Mouse (Mus musculus): ENCODE measurements at regions not wholly inside any gene's neighbourhood (a gene's known extent, or its start where the extent isn't known, plus 50 kb on each side); places are given as distances from the start of the nearest gene placed in this dataset.

- in situ Hi-C loops (cut with MboI; ENCODE audit: low pct_unique_long_range_greater_than_20kb in 1 of 2, low sequenced_read_pairs in 2 of 2, unreplicated experiment in 1 of 2): loop anchor here (10.0 to 25.0 kb wide), 5 partner anchors 261 to 638 kb away; partner anchors contain the start of gene Rtn1 (in 1 of the 2)
Observed at GRCm38 (mm10) chr12:71773891-71774290, 57.0 kb upstream of the Daam1 start.

GRCm38 (mm10) chr12:71775126-71775525 lies 55.8 kb upstream of the Daam1 start:
- in situ Hi-C loops (cut with MboI; ENCODE audit: low pct_unique_long_range_greater_than_20kb in 1 of 2, low sequenced_read_pairs in 2 of 2, unreplicated experiment in 1 of 2): loop anchor here in 1 of 2 experiments (10.0 to 25.0 kb wide), 2 partner anchors 260 to 637 kb away; partner anchors contain the start of gene Rtn1

- in situ Hi-C loops (cut with MboI; ENCODE audit: low pct_unique_long_range_greater_than_20kb in 1 of 2, low sequenced_read_pairs in 2 of 2, unreplicated experiment in 1 of 2): loop anchor here in 1 of 2 experiments (10.0 to 25.0 kb wide), 2 partner anchors 257 to 634 kb away; partner anchors contain the start of gene Rtn1
Observed at GRCm38 (mm10) chr12:71778137-71778536, 52.7 kb upstream of the Daam1 start.

GRCm38 (mm10) chr12:71778948-71779347 lies 51.9 kb upstream of the Daam1 start:
- in situ Hi-C loops (cut with MboI; ENCODE audit: low pct_unique_long_range_greater_than_20kb in 1 of 2, low sequenced_read_pairs in 2 of 2, unreplicated experiment in 1 of 2): loop anchor here in 1 of 2 experiments (10.0 to 25.0 kb wide), 2 partner anchors 256 to 633 kb away; partner anchors contain the start of gene Rtn1

- in situ Hi-C loops (cut with MboI; ENCODE audit: low pct_unique_long_range_greater_than_20kb in 1 of 2, low sequenced_read_pairs in 2 of 2, unreplicated experiment in 1 of 2): loop anchor here in 1 of 2 experiments (10.0 to 25.0 kb wide), 2 partner anchors 255 to 633 kb away; partner anchors contain the start of gene Rtn1
Observed at GRCm38 (mm10) chr12:71779418-71779817, 51.5 kb upstream of the Daam1 start.

Measured in mouse embryonic stem cell (cell line).